Mouse (Mus musculus) T-helper 2 cell (primary cell): ENCODE measurements around the gene Snx18.

Source experiments
- in situ Hi-C: fragments of 300-600 bp; cut with MboI, MseI; formaldehyde crosslinking; loops from one replicate; pipeline ENCODE4 v1.15.1; 2025; ENCODE audit warnings: high pct_unique_total_duplicates

Gene Snx18

GRCm38 (mm10) chr13:113597616-113598015 is 20.7 kb downstream of the Snx18 start:
- in situ Hi-C loops: no loop called here

GRCm38 (mm10) chr13:113596821-113597541 is 21.4 kb downstream of the Snx18 start:
- in situ Hi-C loops: no loop called here

- in situ Hi-C loops: no loop called here
These were observed 22.4 kb downstream of the Snx18 start for GRCm38 (mm10) chr13:113595987-113596386.

- in situ Hi-C loops: no loop called here
These were observed 23.1 kb downstream of the Snx18 start for GRCm38 (mm10) chr13:113595219-113595618.

GRCm38 (mm10) chr13:113594361-113594760 is 24.0 kb downstream of the Snx18 start:
- in situ Hi-C loops: no loop called here

- in situ Hi-C loops: no loop called here
These were observed 24.7 kb downstream of the Snx18 start for GRCm38 (mm10) chr13:113593711-113594110.

GRCm38 (mm10) chr13:113592703-113593200 is 25.6 kb downstream of the Snx18 start:
- in situ Hi-C loops: no loop called here

GRCm38 (mm10) chr13:113591336-113591735 is 27.0 kb downstream of the Snx18 start:
- in situ Hi-C loops: no loop called here

- in situ Hi-C loops: no loop called here
These were observed 28.1 kb downstream of the Snx18 start for GRCm38 (mm10) chr13:113590216-113590615.

- in situ Hi-C loops: loop anchor here (10.0 kb wide), 1 partner anchor 935 kb away; the partner anchor contains the start of gene Ddx4
These were observed 28.9 kb downstream of the Snx18 start for GRCm38 (mm10) chr13:113589499-113589898.

GRCm38 (mm10) chr13:113587200-113587936 is 31.0 kb downstream of the Snx18 start:
- in situ Hi-C loops: loop anchor here (10.0 kb wide), 1 partner anchor 933 kb away; the partner anchor contains the start of gene Ddx4

- in situ Hi-C loops: loop anchor here (10.0 kb wide), 1 partner anchor 931 kb away; the partner anchor contains the start of gene Ddx4
These were observed 32.8 kb downstream of the Snx18 start for GRCm38 (mm10) chr13:113585606-113586005.

GRCm38 (mm10) chr13:113584431-113584830 is 33.9 kb downstream of the Snx18 start:
- in situ Hi-C loops: loop anchor here (10.0 kb wide), 1 partner anchor 930 kb away; the partner anchor contains the start of gene Ddx4

- in situ Hi-C loops: loop anchor here (10.0 kb wide), 1 partner anchor 929 kb away; the partner anchor contains the start of gene Ddx4
These were observed 34.8 kb downstream of the Snx18 start for GRCm38 (mm10) chr13:113583563-113583962.

- in situ Hi-C loops: loop anchor here (10.0 kb wide), 1 partner anchor 927 kb away; the partner anchor contains the start of gene Ddx4
These were observed 36.3 kb downstream of the Snx18 start for GRCm38 (mm10) chr13:113582024-113582423.

GRCm38 (mm10) chr13:113581436-113581835 is 36.9 kb downstream of the Snx18 start:
- in situ Hi-C loops: loop anchor here (10.0 kb wide), 1 partner anchor 927 kb away; the partner anchor contains the start of gene Ddx4

GRCm38 (mm10) chr13:113580400-113580790 is 38.0 kb downstream of the Snx18 start:
- in situ Hi-C loops: loop anchor here (10.0 kb wide), 1 partner anchor 926 kb away; the partner anchor contains the start of gene Ddx4

- in situ Hi-C loops: loop anchor here (10.0 kb wide), 3 partner anchors 925 to 1295 kb away; partner anchors contain the start of genes Ankrd55 and Ddx4
These were observed 38.5 kb downstream of the Snx18 start for GRCm38 (mm10) chr13:113579788-113580399.

GRCm38 (mm10) chr13:113574232-113574631 is 44.1 kb downstream of the Snx18 start:
- in situ Hi-C loops: loop anchor here (10.0 kb wide), 2 partner anchors 1129 to 1289 kb away; partner anchors contain the start of gene Ankrd55

GRCm38 (mm10) chr13:113573377-113573776 is 45.0 kb downstream of the Snx18 start:
- in situ Hi-C loops: loop anchor here (10.0 kb wide), 2 partner anchors 1129 to 1289 kb away; partner anchors contain the start of gene Ankrd55

GRCm38 (mm10) chr13:113572046-113572686 is 46.2 kb downstream of the Snx18 start:
- in situ Hi-C loops: loop anchor here (10.0 kb wide), 2 partner anchors 1127 to 1287 kb away; partner anchors contain the start of gene Ankrd55
